Mouse (Mus musculus): ENCODE results near the gene Ldb3.

The Ldb3 gene

GRCm38 (mm10) chr14:34514120-34514519, 74.4 kb downstream of the Ldb3 start:
- peak; percentile 81 for DNase-seq (ENCODE audit: extremely low read depth, insufficient read length, low spot score)

GRCm38 (mm10) chr14:34512602-34513001, 75.9 kb downstream of the Ldb3 start:
- DNase-seq (ENCODE audit: extremely low read depth, insufficient read length, low spot score), result no peak

- DNase-seq (ENCODE audit: extremely low read depth, insufficient read length, low spot score), result no peak
Measured at GRCm38 (mm10) chr14:34511901-34512300, 76.6 kb downstream of the Ldb3 start.

GRCm38 (mm10) chr14:34508842-34509439, 79.5 kb downstream of the Ldb3 start:
- DNase-seq (ENCODE audit: extremely low read depth, insufficient read length, low spot score), result no peak

GRCm38 (mm10) chr14:34508187-34508840, 80.2 kb downstream of the Ldb3 start:
- peak; percentile 61 for DNase-seq (ENCODE audit: extremely low read depth, insufficient read length, low spot score)

GRCm38 (mm10) chr14:34505309-34505708, 83.2 kb downstream of the Ldb3 start:
- DNase-seq (ENCODE audit: extremely low read depth, insufficient read length, low spot score), result no peak

- DNase-seq (ENCODE audit: extremely low read depth, insufficient read length, low spot score), result no peak
Measured at GRCm38 (mm10) chr14:34504377-34504776, 84.1 kb downstream of the Ldb3 start.

- peak; percentile 11 for DNase-seq (ENCODE audit: extremely low read depth, insufficient read length, low spot score)
Measured at GRCm38 (mm10) chr14:34503759-34504158, 84.7 kb downstream of the Ldb3 start.

GRCm38 (mm10) chr14:34503325-34503647, 85.2 kb downstream of the Ldb3 start, which contains the start of gene Bmpr1a:
Gene Bmpr1a (minus strand): TSS chr14:34503341.
- DNase-seq (ENCODE audit: extremely low read depth, insufficient read length, low spot score), result no peak

GRCm38 (mm10) chr14:34502475-34503324, 85.8 kb downstream of the Ldb3 start:
- peak; percentile 88 for DNase-seq (ENCODE audit: extremely low read depth, insufficient read length, low spot score)

- peak; percentile 72 for DNase-seq (ENCODE audit: extremely low read depth, insufficient read length, low spot score)
Measured at GRCm38 (mm10) chr14:34501804-34502474, 86.5 kb downstream of the Ldb3 start.

- DNase-seq (ENCODE audit: extremely low read depth, insufficient read length, low spot score), result peak; percentile 31
Measured at GRCm38 (mm10) chr14:34501447-34501803, 87.1 kb downstream of the Ldb3 start.

- no peak for DNase-seq (ENCODE audit: extremely low read depth, insufficient read length, low spot score)
Measured at GRCm38 (mm10) chr14:34500309-34500708, 88.2 kb downstream of the Ldb3 start.

- no peak for DNase-seq (ENCODE audit: extremely low read depth, insufficient read length, low spot score)
Measured at GRCm38 (mm10) chr14:34499664-34500063, 88.8 kb downstream of the Ldb3 start.

GRCm38 (mm10) chr14:34497346-34497745, 91.1 kb downstream of the Ldb3 start:
- DNase-seq (ENCODE audit: extremely low read depth, insufficient read length, low spot score), result no peak

- DNase-seq (ENCODE audit: extremely low read depth, insufficient read length, low spot score), result no peak
Measured at GRCm38 (mm10) chr14:34493682-34494081, 94.8 kb downstream of the Ldb3 start.

GRCm38 (mm10) chr14:34492688-34493087, 95.8 kb downstream of the Ldb3 start:
- DNase-seq (ENCODE audit: extremely low read depth, insufficient read length, low spot score), result no peak

GRCm38 (mm10) chr14:34490965-34491364, 97.5 kb downstream of the Ldb3 start:
- DNase-seq (ENCODE audit: extremely low read depth, insufficient read length, low spot score), result no peak

GRCm38 (mm10) chr14:34489928-34490327, 98.6 kb downstream of the Ldb3 start:
- no peak for DNase-seq (ENCODE audit: extremely low read depth, insufficient read length, low spot score)

GRCm38 (mm10) chr14:34486169-34486568, 102.3 kb downstream of the Ldb3 start:
- no peak for DNase-seq (ENCODE audit: extremely low read depth, insufficient read length, low spot score)

All from 3134 (cell line).